27 mouse cellular contexts compared by ENCODE assay signal in the genomic region with DNA sequence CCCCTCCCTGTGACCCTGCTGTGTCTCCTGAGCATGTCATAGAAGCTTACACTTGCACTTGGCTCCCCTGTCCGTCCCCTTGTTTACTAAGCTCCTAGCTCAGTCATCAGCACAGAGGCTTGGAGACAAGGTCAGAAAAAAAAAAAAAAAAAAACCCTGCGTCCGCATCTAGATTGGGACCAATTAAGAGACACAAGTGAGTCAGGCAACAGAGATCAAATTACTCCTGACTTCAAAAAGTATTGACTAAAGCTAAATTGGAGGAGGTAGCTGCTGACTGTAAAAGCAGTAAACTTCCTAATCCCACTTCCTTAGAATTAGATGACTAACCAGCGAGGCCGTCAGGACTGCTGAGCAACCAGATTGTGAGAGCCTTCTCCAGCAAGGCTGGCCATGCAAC. TPM values are rescaled to one million over a fixed set of nuclear protein-coding genes. Genes with fewer than 3 reads are reported as not detected.
"Had no signal": no experiment of that assay in that cellular context is flagged by ENCODE, and none has a peak within 500 bp of the region (broad histone marks: within the 10 kb centered on the region; RNA-seq: fewer than 3 reads in every experiment).

No protein-coding gene starts in this region.

- H3K27me3 ChIP-seq: midbrain, embryonic 12.5 days; neural tube, embryonic 12.5 days had no signal

- H3K4me3 ChIP-seq: megakaryocyte, embryonic 14.5 days; midbrain, embryonic 10.5 days; midbrain, embryonic 12.5 days; neural tube, embryonic 12.5 days had no signal

- H3K36me3 ChIP-seq: midbrain, embryonic 10.5 days; midbrain, embryonic 12.5 days; neural tube, embryonic 12.5 days had no signal

- DNase-seq: lung, adult 18-20 months; lung, embryonic 14.5 days; lung, postnatal 10 days; lung, postnatal 4 days; midbrain, embryonic 14.5 days; right cerebral cortex, postnatal 25 days; right cerebral cortex, postnatal 4 days; thymus, adult 2 months; thymus, postnatal 25 days; thymus, postnatal 4 days had no signal

- H3K27ac ChIP-seq: liver, embryonic 14.5 days; midbrain, embryonic 10.5 days; midbrain, embryonic 12.5 days; neural tube, embryonic 12.5 days had no signal

- ATAC-seq: midbrain, embryonic 16.5 days had no signal

RNA-seq across cellular contexts. Expression of a gene that starts 1.8 kb away (rescaled TPM):
- total RNA-seq: megakaryocyte progenitor cell, adult 5-6 weeks; neutrophil, adult 5-6 weeks had no signal
- polyA plus RNA-seq: liver, embryonic 14.5 days; liver, embryonic 16.5 days; midbrain, embryonic 12.5 days; neural tube, embryonic 12.5 days had no signal

RNA-seq across cellular contexts. Expression of a gene that starts 8.7 kb away (rescaled TPM):
- total RNA-seq: megakaryocyte progenitor cell, adult 5-6 weeks; neutrophil, adult 5-6 weeks had no signal
- polyA plus RNA-seq: liver, embryonic 14.5 days; liver, embryonic 16.5 days; lung, embryonic 14.5 days; lung, embryonic 16.5 days; midbrain, embryonic 10.5 days; midbrain, embryonic 12.5 days; midbrain, embryonic 14.5 days; midbrain, embryonic 16.5 days; neural tube, embryonic 12.5 days; neural tube, embryonic 14.5 days; small intestine, adult 2 months; spleen, adult 2 months; stomach, embryonic 14.5 days; stomach, embryonic 16.5 days; testis, adult 2 months; thymus, adult 2 months; urinary bladder, adult 2 months had no signal

RNA-seq across cellular contexts. Expression of a gene that starts 12.7 kb away (rescaled TPM):
- total RNA-seq: megakaryocyte progenitor cell, adult 5-6 weeks; neutrophil, adult 5-6 weeks had no signal
- polyA plus RNA-seq: liver, embryonic 14.5 days; liver, embryonic 16.5 days; lung, embryonic 14.5 days; lung, embryonic 16.5 days; midbrain, embryonic 10.5 days; midbrain, embryonic 12.5 days; midbrain, embryonic 14.5 days; midbrain, embryonic 16.5 days; neural tube, embryonic 12.5 days; neural tube, embryonic 14.5 days; stomach, embryonic 14.5 days; stomach, embryonic 16.5 days; testis, adult 2 months had no signal
